Mouse (Mus musculus): Measurements from ENCODE around the gene Tmem210.

Gene Tmem210

DNA sequence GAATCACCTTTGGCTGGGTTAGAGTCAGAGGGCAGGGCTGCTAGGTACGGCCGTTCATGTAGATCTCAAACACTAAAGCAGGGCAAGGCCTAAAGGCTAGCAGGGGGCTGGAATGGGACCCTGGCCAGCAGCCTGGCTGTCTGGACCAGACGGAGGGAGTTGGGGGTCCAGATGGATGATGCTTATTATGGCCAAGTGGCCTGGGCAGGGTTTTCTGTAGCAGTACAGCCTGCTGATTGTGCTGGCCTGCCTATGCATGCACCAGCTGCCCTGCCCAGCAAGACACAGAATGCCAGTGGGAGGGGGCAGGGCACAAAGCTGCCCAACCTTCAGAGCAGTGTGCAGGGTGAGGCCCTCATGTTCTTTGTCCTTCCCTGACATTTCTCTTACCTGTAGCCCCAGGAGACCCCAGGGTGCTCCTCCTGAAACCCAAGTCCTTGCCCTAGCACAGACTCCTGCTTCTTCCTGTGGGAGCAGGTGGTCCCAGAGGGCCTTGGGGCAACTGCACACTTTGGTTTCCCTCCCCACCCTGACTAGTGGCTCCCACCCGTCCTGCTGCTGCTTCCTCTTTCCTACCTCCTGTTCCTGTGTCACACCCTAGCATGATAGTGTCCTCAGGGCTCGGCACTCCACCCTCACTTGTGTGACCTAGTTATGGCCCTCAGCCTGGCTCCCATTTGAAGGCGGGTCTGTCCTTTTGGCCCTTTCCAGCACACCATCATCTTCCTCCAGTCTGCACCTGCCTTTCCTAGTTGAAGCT lies 21.9 kb upstream of the Tmem210 start:
- DNase-seq: peak; percentile 47

DNA sequence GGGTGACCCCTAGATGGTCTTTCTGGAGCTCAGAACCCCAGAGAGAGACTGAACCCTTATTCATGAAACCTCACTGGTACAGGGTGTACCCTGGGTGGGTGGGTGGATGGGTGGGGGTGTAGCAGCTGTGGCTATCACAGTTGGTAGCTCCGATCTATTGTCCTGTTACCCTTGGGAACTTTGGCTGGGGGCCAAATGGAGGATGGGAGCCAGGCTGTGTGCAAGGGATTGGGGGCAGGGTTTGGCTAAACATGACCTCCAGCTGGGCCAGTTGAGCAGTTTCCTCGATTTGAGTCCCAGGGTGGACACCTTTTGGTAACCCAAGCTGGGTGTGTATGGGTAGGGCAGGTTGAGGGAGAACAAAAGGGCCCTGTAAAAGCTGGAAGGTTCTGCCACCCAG lies 21.2 kb upstream of the Tmem210 start:
- DNase-seq: peak; percentile 51

DNA sequence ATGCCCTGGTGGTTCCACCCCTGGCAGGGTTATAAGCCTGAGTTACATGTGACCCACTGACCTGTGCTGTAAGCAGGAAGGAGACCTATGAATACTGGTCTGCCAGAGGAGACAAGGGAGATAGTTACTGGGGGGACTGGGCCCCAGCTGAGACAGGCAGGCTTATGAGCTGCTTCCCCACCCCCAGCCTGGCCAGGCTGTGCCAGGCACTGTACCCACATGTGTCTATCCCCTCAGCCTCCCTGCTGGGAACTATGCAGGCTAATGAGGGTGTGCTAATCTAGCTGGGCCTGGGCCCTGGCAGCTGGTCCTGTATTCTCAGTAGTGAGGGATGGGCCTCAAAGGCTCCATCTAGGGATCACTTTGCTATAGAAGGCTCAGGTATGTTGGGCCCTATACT lies 20.7 kb upstream of the Tmem210 start:
- DNase-seq: no peak

DNA sequence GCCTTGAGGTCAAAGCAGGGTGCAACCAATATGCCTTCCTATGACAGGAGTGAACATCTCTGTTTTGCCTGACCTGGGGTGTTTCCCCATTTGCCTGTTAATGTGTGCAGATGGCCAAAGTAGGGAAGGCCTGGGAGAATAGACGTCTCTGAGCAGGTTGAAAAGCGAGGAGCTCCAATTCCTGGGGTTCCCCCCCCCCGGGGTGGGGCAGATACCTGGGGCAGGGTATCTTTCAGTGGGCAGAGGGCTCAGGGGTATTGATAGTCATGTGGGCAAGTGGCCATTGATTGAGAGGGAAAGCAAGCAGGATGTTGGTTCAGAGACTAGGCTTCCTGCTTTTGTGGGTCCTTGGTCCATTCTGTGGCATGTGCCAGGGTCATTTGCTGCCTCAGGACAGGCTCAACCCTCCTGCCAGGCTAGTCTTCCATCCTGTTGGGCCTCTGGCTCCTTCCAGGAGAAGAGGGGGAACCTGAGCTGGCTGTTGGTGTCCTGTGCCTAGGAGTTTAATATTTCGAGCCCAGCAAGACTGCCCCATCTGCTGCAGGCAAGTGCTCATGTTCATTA lies 20.1 kb upstream of the Tmem210 start:
- no peak for DNase-seq

DNA sequence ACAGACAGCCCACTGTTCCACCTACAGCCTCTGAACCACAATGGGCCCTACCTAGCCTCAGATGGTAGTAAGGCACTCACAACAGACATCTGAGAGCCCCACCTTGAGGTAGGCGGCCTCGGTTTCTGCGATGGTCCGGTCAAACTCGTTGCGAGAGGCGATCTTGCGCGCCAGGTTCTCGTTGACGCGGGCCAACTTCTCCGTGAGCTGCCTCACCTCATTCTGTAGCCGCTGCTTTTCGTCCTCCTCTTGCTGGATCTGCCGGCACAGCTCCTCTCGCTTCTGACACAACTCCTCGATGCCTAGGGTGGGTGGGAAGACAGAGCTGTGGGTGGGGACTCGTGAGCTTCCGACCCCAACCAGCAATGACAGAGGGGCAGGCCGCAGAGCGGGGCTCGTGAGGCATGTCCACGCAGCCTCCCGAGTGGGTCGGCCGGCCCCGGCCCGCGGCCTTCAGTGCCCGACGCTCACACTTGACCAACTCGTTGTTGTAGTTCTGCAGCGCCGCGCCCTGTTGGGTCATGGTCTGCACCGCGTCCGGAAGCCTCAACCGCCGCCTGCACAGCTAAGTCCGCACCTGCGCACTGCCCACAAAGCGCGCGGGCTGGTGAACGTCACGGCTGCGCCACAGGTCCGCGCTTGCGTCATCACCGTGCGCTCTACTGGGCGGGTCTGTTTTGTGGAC lies 16.0 kb upstream of the Tmem210 start, which contains the start of the genes Ssna1 and Anapc2:
Gene Ssna1, minus strand, starts transcription at position 612 of the 685 bp plus-strand sequence.
Gene Anapc2, plus strand, starts transcription at position 652 of the 685 bp plus-strand sequence.
- DNase-seq: peak; percentile 98

DNA sequence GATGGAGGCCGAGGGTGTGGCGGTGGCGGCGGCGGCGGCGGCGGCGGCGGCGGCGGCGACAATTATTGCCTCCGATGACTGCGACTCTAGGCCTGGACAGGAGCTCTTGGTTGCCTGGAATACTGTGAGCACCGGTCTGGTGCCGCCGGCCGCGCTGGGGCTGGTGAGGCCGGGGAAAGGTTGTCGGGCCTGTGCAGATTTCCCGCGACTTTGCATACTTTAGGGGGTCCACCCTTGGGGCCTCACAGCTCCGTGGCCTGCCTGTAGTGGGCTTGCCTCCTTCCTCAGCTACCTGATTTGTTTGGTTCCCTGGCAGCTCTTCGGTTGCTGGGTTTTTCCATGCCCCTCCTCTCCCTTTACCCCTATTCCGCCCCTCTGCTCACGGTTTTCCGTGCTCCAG lies 15.4 kb upstream of the Tmem210 start:
- DNase-seq: no peak

DNA sequence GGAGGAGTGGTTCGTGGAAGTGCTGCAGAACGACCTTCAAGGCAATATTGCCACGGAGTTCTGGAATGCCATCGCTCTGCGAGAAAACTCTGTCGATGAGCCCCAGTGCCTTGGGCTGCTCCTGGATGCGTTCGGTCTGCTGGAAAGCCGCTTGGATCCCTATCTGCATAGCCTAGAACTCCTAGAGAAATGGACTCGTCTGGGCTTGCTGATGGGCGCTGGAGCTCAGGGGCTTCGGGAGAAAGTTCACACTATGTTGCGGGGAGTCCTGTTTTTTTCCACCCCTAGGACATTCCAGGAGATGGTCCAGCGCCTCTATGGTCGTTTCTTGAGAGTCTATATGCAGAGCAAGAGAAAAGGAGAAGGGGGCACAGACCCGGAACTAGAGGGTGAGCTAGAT lies 14.9 kb upstream of the Tmem210 start:
- DNase-seq: no peak

DNA sequence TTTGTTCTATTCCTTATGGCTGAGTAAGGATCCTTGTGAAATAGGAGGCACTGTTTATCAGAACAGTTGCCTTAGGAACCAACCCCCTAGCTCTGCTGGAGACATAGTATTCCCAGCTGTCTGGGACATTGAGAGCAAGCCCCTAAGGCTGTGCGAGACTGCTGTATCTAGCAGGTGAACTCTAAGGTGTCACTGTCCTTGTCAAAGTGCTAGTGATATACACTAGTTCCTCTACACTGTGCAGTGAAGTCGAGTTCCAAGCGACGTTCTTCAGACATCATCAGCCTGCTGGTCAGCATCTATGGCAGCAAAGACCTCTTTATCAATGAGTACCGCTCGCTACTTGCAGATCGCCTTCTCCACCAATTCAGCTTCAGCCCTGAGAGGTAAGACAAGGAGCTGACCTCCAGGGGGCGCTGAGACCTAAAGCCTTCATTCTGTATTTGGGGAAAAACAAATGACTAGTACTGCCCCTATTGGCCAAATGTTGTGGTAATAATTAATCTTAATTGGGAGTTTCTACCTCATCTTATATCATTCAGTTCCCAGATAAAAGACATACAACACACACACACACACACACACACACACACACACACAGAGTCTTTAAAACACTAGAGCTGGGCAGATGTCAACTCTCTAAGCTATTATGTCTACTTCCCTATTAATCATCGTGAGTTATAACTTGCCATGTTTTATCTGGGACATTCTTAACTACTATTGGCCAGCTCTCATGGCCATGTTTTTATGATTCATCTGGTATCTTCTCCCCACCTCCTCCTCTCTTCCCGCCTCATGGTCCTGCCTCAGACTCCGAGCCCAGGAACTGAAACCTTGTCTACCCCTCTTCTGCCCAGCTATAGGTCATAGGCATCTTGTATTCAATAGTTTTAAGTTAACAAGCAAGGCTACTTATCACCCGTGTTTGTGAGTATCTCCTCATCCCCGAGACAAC lies 8.7 kb upstream of the Tmem210 start:
- peak; percentile 80 for DNase-seq

DNA sequence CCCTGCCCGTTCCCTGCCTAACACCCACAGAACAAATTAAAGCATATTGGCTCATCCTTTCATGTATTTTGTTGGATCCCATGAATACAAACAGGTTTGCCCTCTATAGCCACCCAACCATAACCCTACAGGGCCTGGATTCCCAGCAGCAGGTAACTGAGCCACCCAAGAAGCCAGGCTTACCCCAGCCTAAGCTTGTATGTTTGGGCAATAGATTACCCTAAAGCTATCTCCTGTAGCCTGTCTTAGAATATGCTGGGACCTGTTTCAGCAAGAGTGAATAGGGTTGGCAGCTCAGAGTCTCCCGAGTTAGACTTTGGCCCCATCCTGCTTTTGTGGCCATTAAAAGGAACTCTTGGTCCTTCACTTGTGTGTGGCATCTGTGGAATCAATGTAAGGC lies 2.4 kb upstream of the Tmem210 start:
- DNase-seq: no peak

DNA sequence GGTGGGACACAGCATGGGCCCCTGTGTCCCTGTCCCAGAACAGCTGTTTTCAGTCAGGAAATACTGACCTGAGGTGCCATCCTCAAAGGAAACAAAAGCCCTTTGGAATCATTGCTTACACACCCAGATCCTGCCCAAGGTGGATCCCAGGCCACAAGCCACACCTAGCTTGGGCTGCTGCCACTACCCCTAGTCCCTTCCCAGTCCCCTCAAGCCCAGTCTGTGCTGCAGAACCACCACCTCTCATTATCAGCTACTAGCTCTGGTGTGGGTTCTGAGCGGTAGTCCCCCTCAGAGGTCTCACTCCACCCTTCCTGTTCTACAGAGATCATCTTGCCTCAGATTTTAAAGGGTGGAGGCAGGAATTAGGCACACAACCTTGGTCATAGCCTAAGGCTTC lies 1.6 kb upstream of the Tmem210 start:
- no peak for DNase-seq

DNA sequence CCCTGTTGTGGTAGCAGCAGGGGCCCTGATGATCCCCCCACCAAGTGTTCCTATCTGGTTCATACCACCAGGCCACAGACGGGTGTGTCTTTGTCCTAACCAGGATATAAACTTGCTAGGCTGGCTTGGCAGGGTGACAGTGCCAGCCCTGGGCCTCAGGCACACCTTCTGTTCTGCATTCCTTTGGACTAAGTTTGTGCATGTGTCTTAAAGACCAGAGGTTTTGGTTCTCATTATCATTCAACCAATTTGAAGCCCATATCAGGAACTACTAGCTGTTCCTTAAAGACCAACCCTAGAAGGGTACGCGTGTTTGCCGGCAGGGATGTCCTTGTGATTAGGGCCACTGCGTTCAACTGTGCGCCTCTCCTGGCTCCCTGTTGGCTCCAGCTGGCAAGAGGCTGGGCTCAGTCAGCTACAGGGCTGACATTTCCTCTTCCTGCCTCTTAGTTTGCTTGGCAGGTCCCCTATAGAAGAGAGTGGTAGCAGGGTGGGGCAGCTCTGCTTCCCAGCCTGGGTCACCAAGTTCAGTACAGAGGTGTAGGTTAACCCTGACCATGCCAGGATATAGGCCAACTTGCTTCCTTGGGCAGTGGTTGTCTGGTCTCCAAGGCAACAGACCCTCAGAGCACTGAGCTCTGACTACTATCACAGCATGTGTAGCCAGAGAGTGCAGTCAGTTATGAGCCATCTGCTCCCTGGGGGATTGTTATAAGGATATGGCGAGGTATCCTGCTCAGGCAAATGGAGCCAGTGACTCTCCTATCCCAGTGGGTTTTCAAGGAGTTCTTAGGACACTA lies 908 bp upstream of the Tmem210 start:
- no peak for DNase-seq

DNA sequence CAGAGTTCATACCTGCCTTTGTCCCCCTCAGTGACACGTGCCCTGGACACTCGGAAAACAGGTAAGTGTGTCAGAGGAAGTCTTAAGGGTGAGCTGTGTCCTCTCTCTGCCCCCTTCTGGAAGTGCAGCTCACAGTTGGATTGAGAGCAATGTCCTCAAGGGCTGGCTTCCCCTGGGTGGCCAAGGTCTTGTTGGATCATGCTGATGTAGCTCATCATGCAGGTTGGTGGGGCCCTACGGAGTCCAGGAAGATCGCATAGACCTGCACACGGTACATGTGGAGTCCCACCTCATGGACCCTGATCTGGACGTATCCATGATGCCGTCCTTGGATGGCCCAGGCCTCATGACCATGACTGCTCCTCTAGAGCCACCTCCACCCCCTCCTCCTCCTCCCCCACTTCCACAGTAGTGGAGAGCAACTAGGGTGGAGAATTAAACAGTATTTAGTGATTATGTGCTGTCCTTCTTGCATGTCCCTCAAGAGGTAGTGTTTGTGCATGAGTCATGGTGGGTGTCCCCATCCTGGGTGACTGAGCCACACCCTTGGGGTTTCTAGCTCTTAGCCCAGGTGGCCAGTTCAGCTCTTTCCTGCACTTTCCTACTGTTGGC lies 895 bp downstream of the Tmem210 start:
- no peak for DNase-seq

DNA sequence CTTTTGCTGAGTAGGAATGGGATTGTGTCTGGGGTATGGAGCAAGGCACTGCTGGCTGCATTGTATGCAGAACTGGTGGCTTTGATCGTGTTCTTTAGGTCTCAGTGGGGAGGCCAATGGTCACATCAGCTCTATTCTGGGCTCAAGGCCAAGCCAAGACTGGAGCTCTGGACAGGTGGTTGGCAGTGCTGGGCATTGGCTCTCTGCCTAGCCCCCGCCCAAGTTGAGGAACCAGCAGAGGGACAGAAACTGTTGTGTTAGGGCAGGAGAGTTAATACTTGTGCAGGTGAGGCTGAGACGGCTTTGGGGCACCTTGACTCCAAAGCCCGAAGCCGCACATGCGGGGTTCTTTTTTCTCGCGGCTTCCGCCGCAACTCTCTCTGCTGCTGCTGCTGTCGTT lies 1.7 kb downstream of the Tmem210 start, which contains the start of gene Lrrc26:
Gene Lrrc26, plus strand, starts transcription at position 265 of the 400 bp plus-strand sequence.
- no peak for DNase-seq

DNA sequence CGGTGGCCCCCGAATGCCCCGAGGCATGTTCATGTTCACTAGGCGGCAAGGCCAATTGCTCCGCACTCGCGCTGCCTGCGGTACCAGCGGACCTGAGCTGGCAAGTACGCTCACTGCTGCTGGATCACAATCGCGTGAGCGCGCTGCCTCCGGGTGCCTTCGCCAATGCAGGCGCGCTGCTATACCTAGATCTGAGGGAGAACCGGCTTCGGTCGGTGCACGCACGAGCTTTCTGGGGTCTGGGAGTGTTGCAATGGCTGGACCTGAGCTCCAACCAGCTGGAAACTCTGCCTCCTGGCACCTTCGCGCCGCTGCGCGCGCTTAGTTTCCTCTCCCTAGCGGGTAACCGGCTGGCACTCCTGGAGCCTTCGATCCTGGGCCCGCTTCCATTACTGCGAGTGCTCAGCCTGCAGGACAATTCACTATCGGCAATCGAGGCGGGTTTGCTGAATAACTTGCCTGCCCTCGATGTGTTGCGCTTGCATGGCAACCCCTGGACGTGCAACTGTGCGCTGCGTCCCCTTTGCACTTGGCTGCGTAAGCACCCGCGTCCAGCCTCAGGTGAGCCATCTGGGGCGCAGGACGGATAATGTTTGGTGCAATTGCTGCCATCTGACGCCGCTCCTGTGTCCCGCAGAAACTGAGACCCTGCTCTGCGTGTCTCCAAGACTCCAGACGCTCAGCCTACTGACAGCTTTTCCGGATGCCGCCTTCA lies 2.3 kb downstream of the Tmem210 start:
- DNase-seq: no peak

DNA sequence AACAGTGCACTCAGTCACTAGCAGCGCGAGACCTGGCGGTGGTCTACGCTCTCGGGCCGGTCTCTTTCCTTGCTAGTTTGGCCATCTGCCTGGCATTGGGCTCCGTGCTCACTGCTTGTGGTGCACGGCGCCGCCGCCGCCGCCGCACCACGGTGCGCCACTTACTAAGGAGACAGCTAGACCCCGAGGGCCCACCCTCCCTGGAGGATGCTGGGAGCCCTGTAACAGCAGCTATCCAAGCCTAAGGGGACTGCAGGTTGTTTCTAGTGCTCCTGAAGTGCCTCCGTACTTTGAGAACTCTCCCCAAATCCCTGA lies 2.8 kb downstream of the Tmem210 start:
- no peak for DNase-seq

DNA sequence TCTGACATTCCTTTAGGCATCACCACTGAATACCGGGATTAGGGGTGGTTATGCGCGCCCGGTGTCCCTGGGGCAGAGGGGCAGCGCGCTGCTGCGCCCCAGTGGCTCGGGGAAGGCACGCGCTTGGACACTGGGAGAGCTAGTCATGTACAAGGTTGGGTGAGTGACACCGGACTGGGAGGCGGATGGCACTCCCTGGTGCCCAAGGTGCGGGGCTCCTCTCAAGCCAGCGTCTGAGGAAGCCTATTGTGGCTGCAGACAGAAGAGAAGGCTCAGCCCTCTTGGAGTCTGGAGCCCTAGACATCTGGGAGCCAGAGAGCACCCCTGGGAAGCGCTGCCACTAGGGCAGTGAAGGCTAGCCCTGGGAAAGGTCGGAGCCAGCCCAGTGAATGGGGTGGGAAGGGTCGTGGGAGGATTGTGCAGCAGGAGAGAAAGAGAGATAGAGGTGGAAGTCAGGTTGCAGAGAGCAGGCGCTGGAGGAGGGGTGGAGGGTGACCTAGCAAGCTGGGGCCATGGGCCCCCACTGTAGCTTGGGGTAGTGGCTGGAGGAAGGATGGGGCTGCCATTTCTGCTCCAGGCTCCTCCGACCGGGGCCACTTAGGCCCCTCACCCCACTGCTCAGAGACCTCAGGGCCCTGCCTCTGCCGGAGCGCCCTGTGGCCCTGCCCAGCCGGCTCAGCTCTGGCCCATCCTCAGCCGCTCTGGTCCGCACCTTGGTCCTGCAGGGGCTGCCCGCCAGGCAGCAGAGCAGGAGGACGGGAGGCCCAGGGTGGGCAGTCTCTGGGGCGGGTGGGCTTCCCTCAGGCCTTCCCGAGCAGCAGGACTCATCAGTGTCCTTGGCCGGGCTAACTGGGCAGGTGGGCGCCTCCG lies 3.5 kb downstream of the Tmem210 start:
- no peak for DNase-seq

DNA sequence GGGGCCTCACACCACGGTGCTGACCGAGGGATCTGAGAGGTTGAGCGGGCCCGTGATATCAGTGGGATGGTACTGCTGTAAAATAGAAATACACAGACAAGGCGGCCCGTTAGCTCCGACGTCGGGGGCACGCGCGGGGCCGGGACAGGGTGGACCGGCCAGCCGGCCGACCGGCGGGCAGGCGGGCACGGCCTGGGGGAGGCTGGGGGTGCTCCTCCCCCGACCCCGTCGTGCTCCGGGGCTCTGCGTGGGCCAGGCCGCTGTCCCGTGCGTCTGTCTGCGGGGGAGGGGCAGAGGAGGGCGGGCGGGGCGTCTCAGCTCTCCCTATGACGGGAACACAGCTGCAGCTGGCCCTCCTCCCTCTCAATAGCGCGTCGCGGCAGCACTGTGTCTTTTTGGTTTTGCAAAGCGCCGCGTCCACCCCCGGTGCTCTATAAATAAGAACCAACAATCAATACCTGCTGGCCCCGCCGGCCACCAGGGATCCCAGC lies 4.2 kb downstream of the Tmem210 start:
- DNase-seq: no peak

DNA sequence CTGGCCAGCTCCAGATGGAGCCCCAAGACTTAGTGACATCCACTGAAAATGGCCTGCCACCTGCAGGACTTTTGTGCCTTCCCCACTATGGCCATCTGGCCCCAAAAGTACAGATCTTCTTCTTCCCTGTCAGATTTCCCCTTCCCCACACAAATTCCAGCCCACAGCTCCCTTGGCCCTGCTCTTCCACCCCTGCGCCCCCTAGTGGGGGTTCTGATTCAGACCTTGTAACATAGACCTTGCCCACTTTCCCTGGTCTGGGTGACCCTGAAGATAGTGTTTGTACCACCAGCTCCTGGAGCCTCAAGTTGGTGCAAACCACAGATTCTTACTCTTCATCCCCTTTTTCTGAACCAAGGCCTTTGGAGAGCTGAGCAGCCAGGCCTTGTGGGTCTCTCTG lies 4.9 kb downstream of the Tmem210 start:
- peak; percentile 77 for DNase-seq

DNA sequence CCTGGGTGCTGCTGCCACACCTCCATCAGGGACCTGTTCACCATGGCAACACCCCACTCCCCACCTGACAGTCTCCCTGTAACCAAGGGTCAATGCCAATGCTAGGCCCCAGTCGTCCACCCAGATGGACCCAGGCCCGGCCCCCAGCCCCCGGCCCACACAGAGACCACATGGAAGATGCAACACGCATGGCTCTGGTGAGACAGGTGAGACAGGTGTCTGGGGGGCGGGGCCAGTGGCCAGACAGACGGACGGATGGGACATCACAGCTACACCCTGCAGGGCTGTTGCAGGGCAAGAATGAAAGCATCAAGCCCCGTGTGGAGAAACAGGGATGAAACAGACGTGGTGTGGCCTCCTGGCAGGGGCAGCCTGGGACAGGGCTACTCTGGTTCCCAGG lies 5.8 kb downstream of the Tmem210 start:
- DNase-seq: no peak

DNA sequence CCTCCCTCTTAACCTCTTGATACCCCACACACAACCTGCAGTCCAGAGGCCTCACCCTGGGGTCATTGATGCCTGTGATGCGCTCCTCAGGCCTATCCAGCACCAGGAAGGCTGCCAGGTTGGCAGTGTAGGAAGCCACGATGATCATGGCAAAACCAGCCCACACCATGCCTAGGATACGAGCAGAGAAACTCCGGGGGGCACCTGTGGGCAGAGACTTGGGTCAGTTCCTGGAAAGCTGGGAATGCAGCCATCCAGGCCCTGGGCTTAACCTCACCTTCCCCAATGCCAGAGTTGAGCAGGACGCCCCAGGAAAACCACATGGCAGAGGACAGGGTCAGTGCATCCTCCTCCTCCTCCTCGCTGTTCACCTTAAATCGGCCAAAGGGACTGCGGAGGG lies 9.1 kb downstream of the Tmem210 start:
- no peak for DNase-seq

Data from liver (tissue).